Comparison of ENCODE assay signal across 8 mouse cellular contexts in genomic region chr5:65697486-65697835, GRCm38 (mm10). TPM values are rescaled to one million over a fixed set of nuclear protein-coding genes. Genes with fewer than 3 reads are reported as not detected.
A peak's percentile ranks its signal among the peaks of the same experiment; 100 is the strongest.
DNase-seq lines count a peak whose midpoint lies in the region; ATAC-seq and TF ChIP-seq lines count a peak whose summit lies in the region.

No protein-coding gene starts in this region.

- H3K4me2 ChIP-seq in forebrain, embryonic 13.5 days, result peak overlapping the region; percentile 62
- peak overlapping the region; percentile 75 for H3K4me2 ChIP-seq in intestine, embryonic 14.5 days (ENCODE audit: low read length)
- peak overlapping the region; percentile 69 for H3K4me2 ChIP-seq in midbrain, embryonic 14.5 days (ENCODE audit: low read length)

- no peak for TF ChIP-seq CTCF in layer of hippocampus, adult 2 months (conservative IDR thresholded peaks at IDR 0.05)
- no peak for TF ChIP-seq CTCF in Patski (IDR thresholded peaks at IDR 0.05)

- H3K27me3 ChIP-seq in Patski, result no peaks in the 10 kb centered on the region
- H3K27me3 ChIP-seq in forebrain, embryonic 13.5 days, result no peaks in the 10 kb centered on the region
- no peaks in the 10 kb centered on the region for H3K27me3 ChIP-seq in intestine, embryonic 14.5 days (replicated peaks; ENCODE audit: control insufficient read depth, insufficient read depth, low read length)
- no peaks in the 10 kb centered on the region for H3K27me3 ChIP-seq in midbrain, embryonic 14.5 days (ENCODE audit: control insufficient read depth, insufficient read depth, low read length)

- DNase-seq in layer of hippocampus, adult 2 months (ENCODE audit: low spot score in 2 of 2), result no peak
- DNase-seq in layer of hippocampus, adult 11-12 months (ENCODE audit: low spot score), result no peak
- DNase-seq in Patski (ENCODE audit: low read depth, low spot score), result no peak
- DNase-seq in intestine, embryonic 14.5 days (ENCODE audit: low spot score), result peak; percentile 73
- no peak for DNase-seq in midbrain, embryonic 14.5 days
- DNase-seq in testis, postnatal 14 days (ENCODE audit: low spot score), result peak; percentile 74
- no peak for DNase-seq in embryo, embryonic 10 days (ENCODE audit: low spot score)

- peak overlapping the region; percentile 61 for H3K4me3 ChIP-seq in layer of hippocampus, adult 2 months
- H3K4me3 ChIP-seq in forebrain, embryonic 13.5 days, result peak overlapping the region; percentile 95
- peak overlapping the region; percentile 78 for H3K4me3 ChIP-seq in intestine, embryonic 14.5 days (ENCODE audit: low read depth, low read length)
- peak overlapping the region; percentile 70 for H3K4me3 ChIP-seq in midbrain, embryonic 14.5 days (replicated peaks; ENCODE audit: low read depth, low read length)

- POLR2A ChIA-PET in Patski (lab: Charles Lee), result no interaction called here

- CTCF ChIA-PET in Patski (lab: Charles Lee), result interaction anchor here (1.0 kb wide), 1 partner anchor 9 kb away, joined by 4 read pairs; no protein-coding TSS in a partner anchor

- H3K4me1 ChIP-seq in forebrain, embryonic 13.5 days, result peaks cover 27% of the 10 kb centered on the region
- H3K4me1 ChIP-seq in intestine, embryonic 14.5 days (replicated peaks; ENCODE audit: control insufficient read depth, insufficient read depth, low read length), result peaks cover 25% of the 10 kb centered on the region
- peaks cover 7% of the 10 kb centered on the region for H3K4me1 ChIP-seq in midbrain, embryonic 14.5 days (ENCODE audit: control insufficient read depth, insufficient read depth, low read length)

- no peaks in the 10 kb centered on the region for H3K9me3 ChIP-seq in forebrain, embryonic 13.5 days (replicated peaks)
- no peaks in the 10 kb centered on the region for H3K9me3 ChIP-seq in intestine, embryonic 14.5 days (ENCODE audit: control insufficient read depth, low read length)
- H3K9me3 ChIP-seq in midbrain, embryonic 14.5 days (ENCODE audit: control insufficient read depth, low read length), result no peaks in the 10 kb centered on the region

- H3K36me3 ChIP-seq in forebrain, embryonic 13.5 days (ENCODE audit: poor library complexity, severe bottlenecking), result peaks cover 20% of the 10 kb centered on the region
- H3K36me3 ChIP-seq in intestine, embryonic 14.5 days (ENCODE audit: control insufficient read depth, insufficient read depth, low read length), result peaks cover 18% of the 10 kb centered on the region
- 0 out of 2 replicates have a peak, but pooled peaks cover 11% of the 10 kb centered on the region for H3K36me3 ChIP-seq in midbrain, embryonic 14.5 days (ENCODE audit: control insufficient read depth, insufficient read depth, low read length)

- H3K9ac ChIP-seq in forebrain, embryonic 13.5 days, result peak overlapping the region; percentile 97
- peak overlapping the region; percentile 97 for H3K9ac ChIP-seq in intestine, embryonic 14.5 days (ENCODE audit: low read length)
- peak overlapping the region; percentile 92 for H3K9ac ChIP-seq in midbrain, embryonic 14.5 days (replicated peaks; ENCODE audit: low read length)

- 0% methylated on average over 46 of the region's 49 CpGs for WGBS in forebrain, embryonic 13.5 days
- under 1% methylated on average over 49 of the region's 49 CpGs for WGBS in intestine, embryonic 14.5 days
- under 1% methylated on average over 37 of the region's 49 CpGs for WGBS in midbrain, embryonic 14.5 days

- in situ Hi-C loops in Patski (cut with MboI; ENCODE audit: low pct_unique_long_range_greater_than_20kb), result loop anchor here (5.0 to 25.0 kb wide), 2 partner anchors 160 to 300 kb away; partner anchors contain the start of genes Smim14 and Ube2k

- ATAC-seq in Patski, result peak; percentile 36
- peak; percentile 70 for ATAC-seq in forebrain, embryonic 13.5 days
- ATAC-seq in intestine, embryonic 14.5 days (replicated peaks; ENCODE audit: low FRiP score, low TSS enrichment, low read depth), result peak; percentile 54; the same call in 1 of the 2 replicates
- ATAC-seq in midbrain, embryonic 14.5 days (ENCODE audit: low FRiP score, low TSS enrichment), result peak; percentile 62; the same call in 1 of the 2 replicates

- peak overlapping the region; percentile 94 for H3K27ac ChIP-seq in layer of hippocampus, adult 2 months
- H3K27ac ChIP-seq in forebrain, embryonic 13.5 days, result peak overlapping the region; percentile 94
- peak overlapping the region; percentile 97 for H3K27ac ChIP-seq in intestine, embryonic 14.5 days (ENCODE audit: low read depth)
- H3K27ac ChIP-seq in midbrain, embryonic 14.5 days (replicated peaks; ENCODE audit: low read depth, low read length), result peak overlapping the region; percentile 94

RNA-seq across cellular contexts. Expression of gene Pds5a, which starts 0.6 kb away (rescaled TPM):
- total RNA-seq in layer of hippocampus, adult 2 months (2021), result 10 to 100 TPM; 79.5 to 84.3 TPM
- 104 TPM for polyA plus RNA-seq in Patski (2021)
- polyA plus RNA-seq in forebrain, embryonic 13.5 days (2015; fragmentation: Nextera tagmentation; extraction: Ambion mirVana), result 79.3 and 81.8 TPM in 2 replicates
- polyA plus RNA-seq in intestine, embryonic 14.5 days (2014; fragmentation: Nextera tagmentation; extraction: Ambion mirVana), result 88.7 and 91.9 TPM in 2 replicates
- polyA plus RNA-seq in midbrain, embryonic 14.5 days (2014; fragmentation: Nextera tagmentation; extraction: Ambion mirVana), result 49.7 and 78.4 TPM in 2 replicates

Comparison
In these comparisons a context has a peak if more than half of its experiments do, and no peak if none do; other contexts are left out.
1. DNase-seq: peak in intestine, embryonic 14.5 days (single experiment) and testis, postnatal 14 days (single experiment); none in layer of hippocampus, adult 2 months (0 of 2), layer of hippocampus, adult 11-12 months (single experiment), Patski (single experiment), midbrain, embryonic 14.5 days (single experiment) and embryo, embryonic 10 days (single experiment).
2. Peak in every context shown above with its lines, with median percentiles within 50 percentile points of each other: H3K27ac ChIP-seq, H3K4me3 ChIP-seq, ATAC-seq, H3K4me2 ChIP-seq and H3K9ac ChIP-seq.